Mouse (Mus musculus) lung, embryonic 14.5 days (tissue): ENCODE data around the gene Tox3. TPM values are rescaled to one million over a fixed set of nuclear protein-coding genes. Genes with fewer than 3 reads are reported as not detected.

Source experiments
- ATAC-seq: fragments of 200-750 bp; cut with Nextera tagmentation; 2 replicates; pipeline ENCODE4 v1.8.0; 2017; ENCODE audit warnings: mild to moderate bottlenecking, moderate TSS enrichment, moderate library complexity; ENCODE audit not compliant: insufficient read depth
- DNase-seq: peaks from one replicate; pipeline ENCODE4 v3.0.0-alpha.2; 2015
- H3K27ac ChIP-seq: fragments of 300-500 bp; sonication (generic); 2 replicates; pipeline ENCODE4 v1.5.1; 2014; ENCODE audit warnings: low read depth, mild to moderate bottlenecking, moderate library complexity
- H3K27me3 ChIP-seq: fragments of 300-500 bp; sonication (generic); 2 replicates; pipeline ENCODE4 v1.6.1; 2014; ENCODE audit warnings: low read length, control low read depth; ENCODE audit not compliant: insufficient read depth
- H3K36me3 ChIP-seq: fragments of 300-500 bp; sonication (generic); 2 replicates; pipeline ENCODE4 v1.6.1; 2014; ENCODE audit warnings: control low read depth; ENCODE audit not compliant: insufficient read depth
- H3K4me1 ChIP-seq: fragments of 300-500 bp; sonication (generic); 2 replicates; pipeline ENCODE4 v1.6.1; 2014; ENCODE audit warnings: antibody characterized with exemption, control low read depth; ENCODE audit not compliant: insufficient read depth
- H3K4me2 ChIP-seq: fragments of 300-500 bp; sonication (generic); 2 replicates; pipeline ENCODE4 v1.6.1; 2014; ENCODE audit warnings: mild to moderate bottlenecking
- H3K4me3 ChIP-seq: fragments of 300-500 bp; sonication (generic); 2 replicates; pipeline ENCODE4 v1.5.1; 2014; ENCODE audit warnings: low read depth, low read length
- H3K9ac ChIP-seq: fragments of 300-500 bp; sonication (generic); 2 replicates; pipeline ENCODE4 v1.6.1; 2014
- H3K9me3 ChIP-seq: fragments of 300-500 bp; sonication (generic); 2 replicates; pipeline ENCODE4 v1.6.1; 2016; ENCODE audit warnings: low read depth, low read length, control low read depth
- CTCF ChIP-seq: IDR thresholded peaks from 2 replicates; pipeline ENCODE4 v1.5.1; 2016; ENCODE audit warnings: antibody characterized with exemption, low read depth
- WGBS: fragments of 180-500 bp; shearing (Covaris S2); extraction: QIAGEN DNeasy Blood & Tissue Kit; methylation state at CpG from one replicate; pipeline ENCODE4 v1.1.7; 2014; 5-methylcytosine and 5-hydroxymethylcytosine counted together
- polyA plus RNA-seq: library from polyadenylated mRNA; unstranded; fragments of >200 nt; fragmentation: Nextera tagmentation; extraction: Ambion mirVana; gene quantifications from 2 replicates; pipeline ENCODE4 v1.2.1, GENCODE M21; 2014

The Tox3 gene
- polyA plus RNA-seq, 1 experiment from 2014 or later, result 7.6 TPM

DNA sequence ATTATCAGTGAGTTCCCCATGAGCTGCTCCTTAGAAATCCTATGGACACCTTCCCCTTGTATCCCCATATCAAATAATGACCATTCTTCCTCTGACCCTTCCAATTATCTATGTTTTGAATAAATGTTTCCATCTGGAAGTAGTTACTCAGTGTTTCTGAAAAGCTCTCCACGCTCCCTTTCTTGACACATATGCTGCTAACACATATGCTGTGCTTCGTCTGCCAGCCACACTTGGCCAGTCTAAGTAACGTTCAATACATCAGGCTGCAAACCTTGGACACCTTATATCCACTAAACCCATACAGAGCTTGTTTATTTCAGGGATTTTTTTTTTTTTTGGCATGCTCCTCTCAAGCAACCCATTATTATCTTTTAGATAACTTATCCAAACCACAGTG, 54.1 kb downstream of the Tox3 start:
- Histone ChIP-seq H3K27me3 (no peaks in the 10 kb centered on the region), H3K36me3 (no peaks in the 10 kb centered on the region), H3K9ac (no peak overlapping the region), H3K27ac (no peak overlapping the region), H3K4me2 (no peak overlapping the region), H3K9me3 (no peaks in the 10 kb centered on the region), H3K4me3 (no peak overlapping the region), H3K4me1 (no peaks in the 10 kb centered on the region)
- 65% methylated on average over 3 of the region's 3 CpGs for WGBS
- ATAC-seq, result no peak
- TF ChIP-seq CTCF, result no peak
- DNase-seq, result no peak

DNA sequence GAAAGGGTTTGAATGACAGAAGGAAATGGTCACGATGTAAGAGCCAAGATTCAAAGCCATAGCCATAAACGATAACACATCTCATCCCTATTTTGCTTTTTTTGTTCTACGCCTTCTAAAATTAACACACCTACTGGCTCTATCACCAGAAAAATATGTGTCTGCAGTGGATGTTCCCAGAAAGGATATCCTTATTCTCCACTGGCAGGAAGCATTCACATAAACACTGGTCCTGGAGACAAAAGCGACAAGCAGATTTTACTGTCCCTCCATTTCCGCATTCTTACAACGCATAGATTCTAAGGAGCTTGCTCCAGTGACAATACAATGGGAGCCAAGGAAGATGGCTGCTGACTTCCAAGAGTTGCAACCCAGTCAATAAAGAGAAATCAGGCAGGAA, 57.3 kb downstream of the Tox3 start:
- no peaks in the 10 kb centered on the region for H3K36me3 ChIP-seq
- no peak for TF ChIP-seq CTCF
- no peaks in the 10 kb centered on the region for H3K9me3 ChIP-seq
- H3K4me1 ChIP-seq, result no peaks in the 10 kb centered on the region
- H3K27ac ChIP-seq, result no peak overlapping the region
- WGBS, result 72% methylated on average over 6 of the region's 6 CpGs
- H3K27me3 ChIP-seq, result no peaks in the 10 kb centered on the region
- no peak overlapping the region for H3K4me2 ChIP-seq
- DNase-seq (peak; percentile 52), ATAC-seq (peak; percentile 35; the same call in 1 of the 2 replicates)
- no peak overlapping the region for H3K4me3 ChIP-seq
- no peak overlapping the region for H3K9ac ChIP-seq

DNA sequence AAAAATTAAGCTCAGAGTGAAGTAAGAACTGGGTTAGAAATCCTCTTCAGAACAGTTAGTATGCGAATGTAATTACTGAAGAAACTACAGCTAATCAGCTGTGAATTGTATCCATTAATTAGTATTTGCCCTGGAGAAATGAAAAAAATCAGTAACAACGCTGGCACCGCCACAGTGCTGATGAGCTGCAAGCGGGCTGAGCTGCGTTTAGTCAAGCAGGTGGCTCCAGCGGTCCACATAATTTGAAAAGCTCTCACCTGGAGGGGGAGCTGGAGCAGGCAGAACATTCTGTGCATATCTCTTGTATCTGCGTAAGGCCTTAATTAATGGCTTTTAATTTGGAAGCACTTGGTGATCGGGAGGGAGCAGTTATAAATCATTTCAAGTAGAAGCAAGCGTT, 71.4 kb downstream of the Tox3 start:
- Histone ChIP-seq H3K4me3 (no peak overlapping the region), H3K9ac (no peak overlapping the region), H3K9me3 (no peaks in the 10 kb centered on the region), H3K27ac (no peak overlapping the region), H3K27me3 (no peaks in the 10 kb centered on the region), H3K4me1 (no peaks in the 10 kb centered on the region), H3K36me3 (no peaks in the 10 kb centered on the region), H3K4me2 (no peak overlapping the region)
- TF ChIP-seq CTCF, result no peak
- DNase-seq, result no peak
- 85% methylated on average over 9 of the region's 9 CpGs for WGBS
- no peak for ATAC-seq

DNA sequence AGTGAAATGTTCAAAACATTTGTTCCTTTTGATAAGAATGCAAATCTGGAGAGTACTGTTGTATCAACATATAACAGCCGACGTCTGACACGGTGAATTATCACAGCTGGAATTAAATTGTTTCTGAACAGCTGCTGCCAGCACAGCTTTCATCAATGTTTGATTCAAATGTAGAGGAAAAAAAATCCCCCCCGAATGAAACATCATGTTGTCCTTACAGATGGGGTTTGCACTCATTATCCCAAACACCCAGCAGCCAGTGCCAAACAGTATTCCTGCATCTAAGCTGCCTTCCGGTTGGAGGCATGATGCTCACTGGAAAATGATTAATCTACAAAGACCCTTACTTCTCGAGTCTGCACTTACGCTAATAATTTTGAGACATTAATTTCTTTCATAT, 75.0 kb downstream of the Tox3 start:
- Histone ChIP-seq H3K4me1 (no peaks in the 10 kb centered on the region), H3K4me2 (no peak overlapping the region), H3K27me3 (no peaks in the 10 kb centered on the region), H3K4me3 (no peak overlapping the region), H3K9me3 (no peaks in the 10 kb centered on the region), H3K27ac (no peak overlapping the region), H3K36me3 (no peaks in the 10 kb centered on the region), H3K9ac (no peak overlapping the region)
- no peak for TF ChIP-seq CTCF
- 51% methylated on average over 7 of the region's 7 CpGs for WGBS
- DNase-seq (peak; percentile 21), ATAC-seq (no peak)

DNA sequence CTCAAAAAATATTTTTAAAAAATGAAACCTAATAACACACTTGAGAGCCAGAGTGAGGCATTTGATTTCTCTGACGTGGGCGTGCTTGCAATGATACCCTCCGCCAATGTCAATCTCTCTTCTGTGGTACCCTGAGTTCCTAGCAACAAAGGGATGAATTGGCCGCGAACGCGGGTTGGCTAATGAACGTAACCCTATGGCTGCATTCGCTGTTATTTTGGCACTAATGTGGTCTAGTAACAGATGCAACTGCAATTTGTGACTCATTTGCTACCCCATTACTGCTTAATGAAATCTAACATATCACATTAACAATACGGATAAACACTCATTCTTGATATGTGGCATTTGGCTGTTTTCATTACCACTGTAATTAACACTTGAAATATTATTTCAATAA, 76.2 kb downstream of the Tox3 start:
- peaks cover 4% of the 10 kb centered on the region; the same call in 1 of the 2 replicates for H3K4me1 ChIP-seq
- H3K4me2 ChIP-seq, result no peak overlapping the region
- no peaks in the 10 kb centered on the region for H3K27me3 ChIP-seq
- 94% methylated on average over 10 of the region's 10 CpGs for WGBS
- no peak for DNase-seq
- TF ChIP-seq CTCF, result no peak
- no peak overlapping the region for H3K9ac ChIP-seq
- H3K9me3 ChIP-seq, result no peaks in the 10 kb centered on the region
- H3K27ac ChIP-seq, result no peak overlapping the region
- H3K4me3 ChIP-seq, result no peak overlapping the region
- H3K36me3 ChIP-seq, result no peaks in the 10 kb centered on the region
- ATAC-seq, result no peak

DNA sequence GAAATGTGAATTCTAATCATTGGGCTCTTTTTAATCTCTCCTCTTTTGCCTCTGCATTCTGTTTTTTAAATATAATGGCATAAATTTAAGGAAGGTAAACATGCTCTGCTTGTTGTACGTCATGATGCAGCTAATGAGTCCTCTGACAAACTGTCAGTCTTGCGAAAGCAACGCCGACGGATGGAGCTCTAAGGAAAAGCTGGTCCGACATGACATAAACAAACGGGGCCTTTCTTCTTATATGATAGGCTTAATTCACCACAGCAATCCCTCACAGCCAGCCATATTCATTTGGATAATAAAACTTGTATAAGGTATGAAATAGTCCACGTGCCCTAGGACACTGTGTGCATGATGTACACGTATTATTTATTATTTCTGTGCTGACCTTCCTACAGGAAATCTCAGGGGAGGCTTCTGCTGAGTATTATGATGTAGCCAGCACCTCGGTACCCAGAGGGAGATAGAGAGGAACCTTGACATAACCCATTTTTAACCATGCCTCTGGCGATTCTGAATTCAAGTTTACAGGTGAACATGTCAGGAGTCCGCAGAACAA, 80.4 kb downstream of the Tox3 start:
- Histone ChIP-seq H3K4me2 (no peak overlapping the region), H3K27me3 (no peaks in the 10 kb centered on the region), H3K9ac (no peak overlapping the region; the same call in 1 of the 2 replicates), H3K36me3 (no peaks in the 10 kb centered on the region), H3K4me1 (peaks cover 4% of the 10 kb centered on the region; the same call in 1 of the 2 replicates), H3K4me3 (no peak overlapping the region), H3K27ac (no peak overlapping the region), H3K9me3 (no peaks in the 10 kb centered on the region)
- TF ChIP-seq CTCF, result no peak
- DNase-seq (peak; percentile 6), ATAC-seq (no peak)
- 41% methylated on average over 12 of the region's 12 CpGs for WGBS

DNA sequence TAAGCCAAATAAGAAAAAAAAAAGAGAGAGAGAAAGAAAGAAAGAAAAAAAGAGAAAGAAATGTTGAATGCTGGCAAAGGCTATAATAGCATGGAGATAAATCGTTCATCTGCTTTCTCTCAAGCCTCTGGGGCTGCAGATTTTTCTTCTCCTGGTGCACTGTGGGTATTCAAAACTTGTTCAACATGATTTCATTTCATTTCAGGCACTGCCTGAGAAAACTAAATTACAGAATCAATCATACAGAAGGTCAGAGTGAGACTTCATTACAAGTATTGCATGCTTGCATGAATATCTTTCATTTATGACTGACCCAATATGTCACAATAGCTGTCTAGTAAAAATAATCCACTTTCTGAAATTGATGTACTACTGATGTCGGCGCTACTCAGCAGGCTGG, 81.2 kb downstream of the Tox3 start:
- ATAC-seq (no peak), DNase-seq (no peak)
- H3K9ac ChIP-seq, result no peak overlapping the region
- H3K27me3 ChIP-seq, result no peaks in the 10 kb centered on the region
- no peak overlapping the region for H3K4me3 ChIP-seq
- no peaks in the 10 kb centered on the region for H3K36me3 ChIP-seq
- H3K4me2 ChIP-seq, result no peak overlapping the region
- TF ChIP-seq CTCF, result no peak
- H3K4me1 ChIP-seq, result peaks cover 4% of the 10 kb centered on the region; the same call in 1 of the 2 replicates
- H3K9me3 ChIP-seq, result no peaks in the 10 kb centered on the region
- WGBS, result 64% methylated on average over 3 of the region's 3 CpGs
- H3K27ac ChIP-seq, result no peak overlapping the region

DNA sequence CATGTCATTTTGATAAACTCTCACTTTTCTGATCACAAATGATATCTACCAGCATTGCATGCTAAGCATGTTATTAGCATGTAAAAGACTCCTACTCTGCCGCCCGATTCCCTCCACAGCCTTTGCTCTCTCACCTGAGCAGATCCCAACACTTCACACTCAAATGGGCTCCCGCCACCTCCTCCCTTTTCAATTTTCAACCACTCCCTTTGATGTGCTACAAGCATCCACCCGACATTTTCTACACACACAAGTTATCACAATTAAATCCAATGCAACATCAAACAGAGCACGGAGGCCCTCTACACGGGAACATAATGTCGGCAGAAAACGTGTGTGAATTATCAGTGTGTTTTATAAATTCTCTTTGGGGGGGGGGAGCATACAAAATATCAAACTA, 81.9 kb downstream of the Tox3 start:
- no peak for TF ChIP-seq CTCF
- H3K4me1 ChIP-seq, result peaks cover 4% of the 10 kb centered on the region; the same call in 1 of the 2 replicates

More for the DNA sequence above, 81.9 kb downstream of the Tox3 start:
- Histone ChIP-seq H3K27me3 (no peaks in the 10 kb centered on the region), H3K9me3 (no peaks in the 10 kb centered on the region), H3K27ac (no peak overlapping the region), H3K4me2 (no peak overlapping the region), H3K4me3 (no peak overlapping the region), H3K36me3 (no peaks in the 10 kb centered on the region), H3K9ac (no peak overlapping the region)
- DNase-seq (no peak), ATAC-seq (no peak)
- 69% methylated on average over 8 of the region's 8 CpGs for WGBS
